Mouse (Mus musculus): Measurements from ENCODE around the gene Sh3pxd2a.
A peak's percentile ranks its signal among the peaks of the same experiment; 100 is the strongest.

- peak; percentile 33; the same call in 1 of the 2 replicates for TF ChIP-seq POLR2A (IDR thresholded peaks at IDR 0.05; ENCODE audit: insufficient read depth, low read depth, low read length)
- TF ChIP-seq EP300 (IDR thresholded peaks at IDR 0.05; ENCODE audit: insufficient read depth, low read depth, low read length): no peak
- TF ChIP-seq CTCF (IDR thresholded peaks at IDR 0.05): no peak
These were observed 9.8 kb downstream of the Sh3pxd2a start for GRCm38 (mm10) chr19:47454167-47455000.

Data from heart, adult 2 months (tissue).